Mouse (Mus musculus) gastrocnemius, adult 8-10 months (tissue): ENCODE data around the gene Vmn1r165. TPM values are rescaled to one million over a fixed set of nuclear protein-coding genes. Genes with fewer than 3 reads are reported as not detected.
"Not testable (repeated sequence)": the region's sequence is repeated elsewhere in the genome, so short reads cannot be mapped to it uniquely, and the experiment has no call there.

Experiments
- DNase-seq, 2 experiments: peaks; one replicate each; pipeline ENCODE4 v3.0.0; 2022; ENCODE audit warnings: low spot score in 2 of 2
- total RNA-seq, 4 experiments: library from RNA; stranded (reverse); gene quantifications; 2 replicates each; pipeline ENCODE4 v1.2.4; 2022

The Vmn1r165 gene
- total RNA-seq, result not detected

GRCm38 (mm10) chr7:23217032-23217431, at the start of gene Vmn1r165:
Vmn1r165 (plus strand) TSS chr7:23217332.
- DNase-seq, result not testable (repeated sequence)

GRCm38 (mm10) chr7:23251582-23251981, 34.5 kb downstream of the Vmn1r165 start, which contains the start of gene Vmn1r166:
Vmn1r166 (minus strand) TSS chr7:23251682.
- DNase-seq, result not testable (repeated sequence)

Other genes starting within 250 kb of the Vmn1r165 start
- gene Gm4214, start 232.7 kb upstream of the Vmn1r165 start, total RNA-seq, result not detected
- gene Gm4216, start 197.4 kb upstream of the Vmn1r165 start, total RNA-seq, result not detected
- not detected for gene Vmn1r163, start 161.8 kb upstream of the Vmn1r165 start, total RNA-seq
- not detected for gene Gm8720, start 149.9 kb upstream of the Vmn1r165 start, total RNA-seq
- not detected for gene Gm10662, start 72.9 kb upstream of the Vmn1r165 start, total RNA-seq
- gene Vmn1r166, start 34.4 kb downstream of the Vmn1r165 start, total RNA-seq, result not detected
- gene Gm6902, start 61.6 kb downstream of the Vmn1r165 start, total RNA-seq, result not detected
- not detected for gene Nlrp4e, start 83.9 kb downstream of the Vmn1r165 start, total RNA-seq
- gene Nlrp5, start 168.6 kb downstream of the Vmn1r165 start, total RNA-seq, result under 1 TPM in 1 of 4 experiments, not detected in 3; 0.07 TPM